Mouse (Mus musculus) forebrain, embryonic 12.5 days (tissue): ENCODE measurements at regions not wholly inside any gene's neighbourhood (a gene's known extent, or its start where the extent isn't known, plus 50 kb on each side); places are given as distances from the start of the nearest gene placed in this dataset.

ENCODE experiments used
- ATAC-seq: fragments of 200-750 bp; cut with Nextera tagmentation; 2 replicates; pipeline ENCODE4 v1.8.0; 2017; ENCODE audit warnings: moderate TSS enrichment; ENCODE audit not compliant: low FRiP score
- H3K27ac ChIP-seq: fragments of 300-500 bp; sonication (generic); 2 replicates; pipeline ENCODE4 v1.5.1; 2016; ENCODE audit warnings: mild to moderate bottlenecking
- H3K27me3 ChIP-seq: fragments of 300-500 bp; sonication (generic); 2 replicates; pipeline ENCODE4 v1.6.1; 2016; ENCODE audit warnings: mild to moderate bottlenecking
- H3K36me3 ChIP-seq: fragments of 300-500 bp; sonication (generic); replicated peaks from 2 replicates; pipeline ENCODE4 v1.6.1; 2016; ENCODE audit warnings: mild to moderate bottlenecking
- H3K4me1 ChIP-seq: fragments of 300-500 bp; sonication (generic); 2 replicates; pipeline ENCODE4 v1.6.1; 2016
- H3K4me2 ChIP-seq: fragments of 300-500 bp; sonication (generic); 2 replicates; pipeline ENCODE4 v1.6.1; 2016; ENCODE audit warnings: mild to moderate bottlenecking, moderate library complexity
- H3K4me3 ChIP-seq: fragments of 300-500 bp; sonication (generic); replicated peaks from 2 replicates; pipeline ENCODE4 v1.5.1; 2016; ENCODE audit warnings: mild to moderate bottlenecking
- H3K9ac ChIP-seq: fragments of 300-500 bp; sonication (generic); 2 replicates; pipeline ENCODE4 v1.6.1; 2016; ENCODE audit warnings: mild to moderate bottlenecking
- H3K9me3 ChIP-seq: fragments of 300-500 bp; sonication (generic); 2 replicates; pipeline ENCODE4 v1.6.1; 2016
- WGBS: fragments of 180-500 bp; shearing (Covaris S2); methylation state at CpG from one replicate; pipeline ENCODE4 v1.1.7; 2016; 5-methylcytosine and 5-hydroxymethylcytosine counted together

- Histone ChIP-seq H3K4me2 (no peak overlapping the region), H3K4me3 (no peak overlapping the region), H3K36me3 (no peaks in the 10 kb centered on the region), H3K4me1 (peaks cover 21% of the 10 kb centered on the region), H3K27me3 (no peaks in the 10 kb centered on the region), H3K9ac (no peak overlapping the region), H3K9me3 (no peaks in the 10 kb centered on the region), H3K27ac (no peak overlapping the region)
- 80% methylated on average over 3 of the region's 3 CpGs for WGBS
- ATAC-seq = no peak
Measured at GRCm38 (mm10) chr2:75763252-75763651, 58.8 kb upstream of the Nfe2l2 start.

DNA sequence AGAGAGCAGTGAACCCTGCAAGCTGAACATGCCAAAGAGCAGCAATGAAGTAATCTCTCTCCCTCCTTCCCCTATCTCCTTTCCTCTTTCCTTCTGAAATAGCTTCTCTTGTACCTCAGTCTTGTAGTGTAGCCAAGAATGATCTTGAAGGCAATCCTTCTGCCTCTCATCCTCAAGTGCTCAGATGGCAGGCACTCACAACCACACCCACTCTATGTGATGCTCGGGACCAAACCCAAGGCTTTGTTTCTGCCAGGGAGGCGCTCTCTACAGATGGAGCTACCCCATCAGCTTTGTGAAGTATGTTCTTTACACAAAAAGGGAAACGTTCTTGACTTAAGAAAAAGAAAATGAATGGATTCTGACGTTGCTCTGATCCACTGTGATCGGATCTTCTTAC is 57.6 kb upstream of the Nfe2l2 start:
- Histone ChIP-seq H3K36me3 (no peaks in the 10 kb centered on the region), H3K4me2 (no peak overlapping the region), H3K27ac (no peak overlapping the region), H3K27me3 (no peaks in the 10 kb centered on the region), H3K4me1 (peaks cover 25% of the 10 kb centered on the region), H3K4me3 (no peak overlapping the region), H3K9ac (no peak overlapping the region), H3K9me3 (no peaks in the 10 kb centered on the region)
- WGBS = 87% methylated on average over 5 of the region's 5 CpGs
- no peak for ATAC-seq

GRCm38 (mm10) chr2:75761626-75762025 is 57.2 kb upstream of the Nfe2l2 start:
- Histone ChIP-seq H3K27me3 (no peaks in the 10 kb centered on the region), H3K4me2 (no peak overlapping the region), H3K4me3 (no peak overlapping the region), H3K36me3 (no peaks in the 10 kb centered on the region), H3K9ac (no peak overlapping the region), H3K27ac (no peak overlapping the region), H3K4me1 (peaks cover 26% of the 10 kb centered on the region), H3K9me3 (no peaks in the 10 kb centered on the region)
- WGBS = 89% methylated on average over 9 of the region's 9 CpGs
- ATAC-seq = no peak

DNA sequence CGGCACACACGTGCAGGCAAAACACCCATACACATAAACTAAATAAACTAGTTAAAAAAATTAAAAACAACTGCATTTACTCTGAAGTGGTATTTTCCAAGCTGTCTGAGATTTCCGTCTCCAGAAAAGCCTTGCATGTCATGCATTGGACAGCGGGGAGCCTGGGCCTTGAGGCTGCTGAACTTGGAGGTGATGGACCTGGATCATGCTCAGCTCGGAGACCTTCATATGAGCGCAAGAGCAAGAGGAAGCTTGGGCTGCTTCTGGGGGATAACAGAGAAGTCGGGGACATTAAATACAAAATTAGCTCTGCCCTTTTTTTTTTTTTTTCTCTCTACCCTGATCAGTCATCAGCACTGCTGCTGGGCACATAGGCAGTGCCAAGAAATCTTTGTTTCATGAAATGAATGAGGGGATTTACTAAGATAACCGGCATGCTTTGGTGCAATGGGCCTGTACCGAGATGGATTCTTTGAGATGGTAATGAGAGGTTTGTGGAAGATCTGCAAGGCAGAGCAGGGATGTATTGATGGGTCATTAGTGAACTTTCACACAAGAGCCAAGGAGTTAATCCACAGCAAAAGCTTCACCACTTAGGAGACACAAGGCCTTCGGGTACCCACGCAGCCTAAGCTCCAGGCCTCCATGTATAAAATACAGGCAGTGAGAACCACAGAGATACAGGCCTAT is 54.9 kb upstream of the Nfe2l2 start:
- peak overlapping the region; percentile 27; the same call in 1 of the 2 replicates for H3K27ac ChIP-seq
- ATAC-seq = peak; percentile 57; the same call in 1 of the 2 replicates
- H3K9ac ChIP-seq = no peak overlapping the region
- peaks cover 28% of the 10 kb centered on the region for H3K4me1 ChIP-seq
- H3K4me2 ChIP-seq = no peak overlapping the region
- no peaks in the 10 kb centered on the region for H3K9me3 ChIP-seq
- no peaks in the 10 kb centered on the region for H3K36me3 ChIP-seq
- no peak overlapping the region for H3K4me3 ChIP-seq
- no peaks in the 10 kb centered on the region for H3K27me3 ChIP-seq
- 46% methylated on average over 11 of the region's 11 CpGs for WGBS

DNA sequence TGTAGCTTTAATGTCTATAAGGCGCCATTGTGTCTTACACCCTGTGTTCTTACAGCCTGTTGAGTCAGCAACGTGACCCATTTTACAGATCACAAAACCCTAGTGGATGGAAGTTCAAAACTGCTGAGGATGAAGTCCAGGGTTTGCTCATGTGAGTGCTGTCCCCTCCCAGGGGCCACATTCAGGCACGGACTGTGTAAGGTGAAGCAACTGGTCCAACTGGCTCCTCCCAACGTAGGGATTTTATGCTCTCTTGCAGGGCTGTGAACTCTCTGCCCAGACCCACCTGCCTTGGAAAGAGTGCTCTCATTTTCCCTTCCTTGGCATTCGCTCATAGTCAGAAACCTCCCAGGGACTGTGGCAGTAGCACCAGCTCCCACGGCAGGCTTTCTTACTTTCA is 53.8 kb upstream of the Nfe2l2 start:
- Histone ChIP-seq H3K9ac (no peak overlapping the region), H3K4me2 (no peak overlapping the region), H3K36me3 (no peaks in the 10 kb centered on the region), H3K4me3 (no peak overlapping the region), H3K9me3 (no peaks in the 10 kb centered on the region), H3K27ac (no peak overlapping the region), H3K27me3 (no peaks in the 10 kb centered on the region), H3K4me1 (peaks cover 28% of the 10 kb centered on the region)
- 91% methylated on average over 6 of the region's 6 CpGs for WGBS
- ATAC-seq = no peak

- Histone ChIP-seq H3K27ac (no peak overlapping the region), H3K4me3 (no peak overlapping the region), H3K4me1 (peaks cover 28% of the 10 kb centered on the region), H3K9ac (no peak overlapping the region), H3K27me3 (no peaks in the 10 kb centered on the region), H3K4me2 (no peak overlapping the region), H3K9me3 (no peaks in the 10 kb centered on the region), H3K36me3 (no peaks in the 10 kb centered on the region)
- 37% methylated on average over 16 of the region's 16 CpGs for WGBS
- no peak for ATAC-seq
Measured at GRCm38 (mm10) chr2:75756704-75757638, 52.5 kb upstream of the Nfe2l2 start.

- no peak overlapping the region for H3K27ac ChIP-seq
- ATAC-seq = no peak
- no peaks in the 10 kb centered on the region for H3K36me3 ChIP-seq
- H3K4me3 ChIP-seq = no peak overlapping the region
- H3K9me3 ChIP-seq = no peaks in the 10 kb centered on the region
- peaks cover 18% of the 10 kb centered on the region for H3K4me1 ChIP-seq
- no peak overlapping the region for H3K9ac ChIP-seq
- H3K27me3 ChIP-seq = no peaks in the 10 kb centered on the region
- H3K4me2 ChIP-seq = no peak overlapping the region
- WGBS = 85% methylated on average over 7 of the region's 7 CpGs
Measured at GRCm38 (mm10) chr2:75754606-75755005, 50.2 kb upstream of the Nfe2l2 start.
